Mouse (Mus musculus) adrenal gland, postnatal 10 days (tissue): Measurements from ENCODE around the gene Maats1. TPM values are rescaled to one million over a fixed set of nuclear protein-coding genes. Genes with fewer than 3 reads are reported as not detected.

Experiments
- DNase-seq: peaks from one replicate; pipeline ENCODE4 v3.0.0; 2021; ENCODE audit warnings: mixed read lengths
- total RNA-seq, 2 experiments: library from RNA; stranded (reverse); gene quantifications; 2 replicates each; pipeline ENCODE4 v1.2.3; 2021

The Maats1 gene
- total RNA-seq, 2 experiments from 2014 or later, result 0.42 to 0.51 TPM

DNA sequence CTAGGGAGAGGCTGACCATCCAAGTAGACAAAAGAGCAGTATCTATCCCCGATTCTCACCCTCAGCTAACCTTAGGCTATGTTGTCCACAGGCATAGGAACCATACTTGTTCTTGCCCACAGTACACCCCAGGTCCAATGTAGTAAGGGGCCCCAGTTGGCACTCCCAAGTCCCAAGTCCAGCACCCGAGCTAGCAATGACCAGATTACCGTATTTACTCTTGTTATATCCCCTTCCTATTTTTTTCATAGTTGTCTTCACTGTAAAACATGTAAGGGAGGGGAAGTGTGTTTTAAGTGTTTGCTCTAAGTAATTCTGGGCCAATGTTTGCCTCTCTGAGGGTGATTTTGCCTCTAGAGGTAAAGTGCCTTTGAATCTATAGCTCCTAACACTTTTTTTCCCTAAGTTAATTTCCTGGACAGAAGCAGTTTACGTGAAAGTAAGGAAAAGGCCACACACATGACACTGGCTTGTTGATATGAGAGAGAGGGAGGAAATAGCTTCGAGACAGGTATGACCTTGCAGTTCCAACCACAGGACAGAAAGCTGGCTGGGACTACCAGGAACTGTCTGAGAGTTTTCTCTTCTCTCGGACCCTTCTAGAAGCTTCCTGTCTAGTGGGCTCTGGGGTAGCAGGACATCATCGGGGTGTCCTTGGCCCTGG is 47.1 kb downstream of the Maats1 start, which contains the start of gene Nr1i2:
Gene Nr1i2 (minus strand): TSS at position 140 of the 664 bp plus-strand sequence.
- no peak for DNase-seq

- DNase-seq, result peak; percentile 27
Observed at GRCm38 (mm10) chr16:38290151-38290550, 51.8 kb downstream of the Maats1 start.

DNA sequence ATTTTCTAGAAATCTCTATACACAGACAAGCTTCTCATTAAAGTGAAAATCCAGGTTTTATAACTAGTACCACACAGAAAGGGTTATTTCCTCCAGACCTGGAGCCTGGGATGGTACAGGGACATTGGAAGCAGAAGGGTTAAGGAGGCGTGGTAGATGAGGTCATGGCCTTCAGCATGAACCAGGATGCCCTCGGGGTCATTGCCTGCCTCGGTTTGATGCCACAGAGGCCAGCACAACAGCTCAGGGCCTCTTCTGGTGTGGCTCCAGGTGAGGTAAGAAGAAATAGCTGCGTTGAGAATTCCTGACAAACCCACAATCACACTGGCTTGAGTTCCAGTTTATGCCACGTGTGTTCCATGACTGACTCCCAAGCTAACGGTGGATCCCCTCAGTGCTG is 53.1 kb downstream of the Maats1 start:
- no peak for DNase-seq

- DNase-seq, result no peak
Observed at GRCm38 (mm10) chr16:38287762-38288161, 54.2 kb downstream of the Maats1 start.

DNA sequence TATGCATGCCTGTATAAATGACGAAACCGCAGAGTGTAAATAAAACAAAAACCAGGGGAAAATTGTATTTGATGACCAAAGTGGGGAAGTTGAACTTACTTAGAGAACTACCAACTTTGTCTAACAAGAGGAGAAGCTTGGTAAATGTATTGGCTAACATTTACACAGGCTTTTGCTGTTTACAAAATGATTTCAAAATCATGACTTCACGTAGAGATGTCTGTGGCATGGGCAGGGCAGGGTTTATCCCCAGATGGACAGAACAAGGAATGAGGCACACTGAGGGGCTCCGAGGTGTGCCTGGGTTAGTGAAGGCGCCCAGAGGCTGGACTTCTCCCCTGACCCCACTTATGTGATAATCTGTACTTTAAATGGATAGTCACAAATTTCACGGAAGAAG is 54.6 kb downstream of the Maats1 start:
- no peak for DNase-seq

- DNase-seq, result no peak
Observed at GRCm38 (mm10) chr16:38286541-38286940, 55.4 kb downstream of the Maats1 start.

DNA sequence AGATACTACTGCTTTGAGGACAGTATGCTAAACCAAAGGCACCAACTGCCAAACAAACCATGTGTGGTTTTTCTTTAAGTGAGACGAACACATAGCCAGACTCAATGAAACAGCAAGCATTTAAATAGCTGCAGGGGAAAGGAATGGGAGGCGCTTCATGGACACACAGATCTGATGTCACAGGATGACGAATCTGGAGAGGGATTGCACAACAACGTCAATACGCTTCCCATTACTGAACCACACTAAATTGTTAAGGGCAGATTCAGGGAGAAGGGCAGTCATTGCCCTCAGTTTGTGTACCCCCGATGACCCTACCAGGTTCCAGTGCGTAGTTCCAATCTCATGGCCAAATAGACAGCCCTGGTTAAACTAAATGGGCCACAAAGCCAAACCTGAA is 56.1 kb downstream of the Maats1 start:
- DNase-seq, result peak; percentile 30

DNA sequence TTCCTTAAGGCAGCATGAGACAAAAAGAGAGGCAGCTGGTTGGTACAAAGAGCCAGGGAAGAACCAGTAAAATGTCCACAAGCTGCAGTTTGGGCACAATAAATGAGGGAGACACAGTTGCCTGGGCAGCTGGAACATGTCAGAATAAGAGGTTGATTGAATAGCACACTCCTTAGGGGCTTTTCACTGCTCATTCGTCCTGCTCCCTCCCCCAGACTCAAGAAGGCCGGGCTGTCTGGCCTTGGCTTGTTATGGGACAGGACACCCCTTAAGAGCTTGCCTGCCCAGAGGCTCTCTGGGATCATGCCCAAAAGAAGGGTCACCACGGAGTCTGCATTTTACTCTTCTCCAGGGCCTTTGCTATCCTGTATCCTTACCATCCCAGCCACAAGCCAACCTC is 58.6 kb downstream of the Maats1 start:
- DNase-seq, result no peak

DNA sequence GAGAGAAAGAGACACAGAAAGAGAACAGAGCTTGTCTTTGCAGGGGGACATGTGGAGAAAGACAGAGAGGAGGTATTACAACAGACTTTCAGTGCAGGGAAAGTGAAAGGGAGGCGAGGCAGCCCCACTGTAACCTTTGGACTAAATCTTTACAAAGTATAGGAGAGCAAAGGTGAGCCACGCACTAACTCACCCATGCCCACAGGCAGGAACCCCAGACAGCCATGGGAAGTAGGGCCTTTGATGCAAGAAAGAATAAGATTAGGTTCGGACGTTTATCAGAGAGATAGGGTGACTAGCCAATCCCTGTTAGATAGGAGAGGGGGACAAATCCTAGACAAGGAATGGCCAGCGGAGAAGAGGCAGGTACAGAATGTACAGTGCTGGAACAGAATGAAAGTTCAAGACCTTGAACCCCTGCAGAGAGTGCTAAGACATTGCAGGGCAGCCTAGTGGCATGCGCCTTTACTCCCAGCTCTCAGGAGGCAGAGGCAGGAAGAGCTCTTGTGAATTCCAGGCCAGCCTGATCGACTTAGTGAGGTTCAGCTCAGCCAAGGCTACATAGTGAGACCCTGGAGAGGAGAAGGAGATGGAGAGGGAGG is 59.3 kb downstream of the Maats1 start:
- DNase-seq, result no peak

DNA sequence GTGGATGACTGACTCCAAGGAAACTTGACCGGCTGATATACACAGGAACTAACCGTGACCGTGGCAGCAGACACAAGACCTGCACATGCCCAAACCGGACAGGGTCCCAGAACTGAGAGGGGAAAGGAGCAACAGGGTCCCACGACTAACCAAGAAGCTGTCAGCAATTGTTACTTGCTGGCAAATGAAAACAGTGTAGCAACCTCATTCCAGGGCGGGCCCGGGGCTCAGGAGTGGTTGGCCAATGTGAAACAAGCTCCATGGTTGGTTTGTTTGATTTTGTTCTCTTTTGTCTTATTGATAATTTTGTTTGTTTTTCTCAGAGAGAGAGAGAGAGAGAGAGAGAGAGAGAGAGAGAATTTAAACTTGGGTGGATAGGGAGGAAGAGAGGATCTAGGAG is 61.0 kb downstream of the Maats1 start:
- DNase-seq, result no peak

DNA sequence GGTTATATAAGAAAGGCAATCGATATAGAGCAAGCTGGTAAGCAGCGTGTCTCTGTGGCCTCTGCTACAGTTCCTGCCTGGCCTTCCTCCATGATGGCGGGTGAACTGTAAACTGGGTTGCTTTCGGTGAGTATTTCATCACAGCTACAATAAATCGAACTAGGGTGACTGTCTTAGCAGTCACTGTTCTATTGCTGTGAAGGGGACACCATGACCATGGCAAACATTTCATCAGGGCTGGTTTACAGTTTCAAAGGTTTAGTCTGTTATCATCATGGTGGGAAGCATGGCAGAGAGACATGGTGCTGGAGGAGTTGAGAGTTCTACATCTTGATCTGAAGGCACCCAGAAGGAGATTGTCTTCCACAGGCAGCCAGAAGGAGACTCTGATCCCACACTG is 62.1 kb downstream of the Maats1 start:
- DNase-seq, result no peak

- DNase-seq, result no peak
Observed at GRCm38 (mm10) chr16:38274737-38275136, 67.2 kb downstream of the Maats1 start.

DNA sequence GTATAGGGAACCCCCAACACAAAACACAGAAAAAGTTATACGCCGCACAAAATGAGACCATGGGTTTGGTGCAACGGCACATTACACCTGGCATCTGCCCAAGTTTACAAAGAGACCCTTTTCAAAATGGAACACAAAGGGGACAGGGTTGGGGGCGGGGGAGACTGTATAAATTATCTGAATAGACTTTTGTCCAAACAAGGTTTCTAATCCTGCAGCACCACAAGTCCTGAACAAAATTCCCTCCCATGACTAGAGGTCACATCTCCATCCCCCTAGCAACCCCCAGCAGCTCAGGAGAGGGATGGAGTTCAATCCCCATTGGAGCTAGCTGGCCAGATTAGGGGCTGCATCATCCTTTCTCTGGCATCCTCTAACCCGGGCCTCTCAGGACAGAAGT is 69.5 kb downstream of the Maats1 start:
- no peak for DNase-seq

GRCm38 (mm10) chr16:38271601-38272000 is 70.3 kb downstream of the Maats1 start:
- no peak for DNase-seq

DNA sequence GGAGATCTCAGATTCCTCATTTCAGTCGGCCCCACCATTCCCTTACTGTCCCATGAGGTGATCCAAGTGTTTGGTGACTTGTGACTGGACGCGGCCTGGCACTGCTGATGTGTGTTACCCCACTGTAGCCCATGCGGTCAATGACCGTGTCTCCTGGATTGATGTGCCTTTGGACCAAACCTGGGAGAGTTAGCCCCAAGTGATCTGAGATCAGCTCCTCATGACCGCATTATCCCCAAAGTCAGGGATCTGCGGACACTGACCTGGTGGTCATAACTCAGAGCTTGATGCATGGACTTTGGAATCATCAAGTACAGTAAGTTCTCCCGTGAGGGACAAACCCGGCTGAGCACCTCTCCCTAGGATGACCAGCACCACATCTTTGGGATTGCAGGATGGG is 86.0 kb downstream of the Maats1 start:
- no peak for DNase-seq

GRCm38 (mm10) chr16:38255107-38255506 is 86.8 kb downstream of the Maats1 start:
- no peak for DNase-seq

- peak; percentile 19 for DNase-seq
Observed at GRCm38 (mm10) chr16:38254001-38254400, 87.9 kb downstream of the Maats1 start.

DNA sequence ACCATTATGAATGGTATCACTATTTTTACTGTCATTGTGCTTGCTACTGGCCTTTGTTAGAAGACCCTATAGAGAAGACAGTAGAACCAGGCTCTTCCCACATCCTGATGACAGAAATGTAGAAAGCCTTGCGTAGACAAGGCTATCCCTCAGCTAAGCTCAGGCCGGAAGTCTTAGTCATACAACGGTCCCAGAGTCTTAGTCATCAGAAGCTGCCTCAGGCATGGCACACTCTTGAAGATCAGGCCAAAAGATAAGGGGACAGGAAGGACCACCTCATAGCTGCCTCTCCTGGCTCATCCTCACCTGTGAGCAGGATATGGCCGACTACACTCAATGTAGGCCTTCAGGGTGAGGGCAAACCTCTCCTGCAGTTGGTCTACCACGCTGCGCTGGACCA is 91.5 kb downstream of the Maats1 start:
- DNase-seq, result no peak

DNA sequence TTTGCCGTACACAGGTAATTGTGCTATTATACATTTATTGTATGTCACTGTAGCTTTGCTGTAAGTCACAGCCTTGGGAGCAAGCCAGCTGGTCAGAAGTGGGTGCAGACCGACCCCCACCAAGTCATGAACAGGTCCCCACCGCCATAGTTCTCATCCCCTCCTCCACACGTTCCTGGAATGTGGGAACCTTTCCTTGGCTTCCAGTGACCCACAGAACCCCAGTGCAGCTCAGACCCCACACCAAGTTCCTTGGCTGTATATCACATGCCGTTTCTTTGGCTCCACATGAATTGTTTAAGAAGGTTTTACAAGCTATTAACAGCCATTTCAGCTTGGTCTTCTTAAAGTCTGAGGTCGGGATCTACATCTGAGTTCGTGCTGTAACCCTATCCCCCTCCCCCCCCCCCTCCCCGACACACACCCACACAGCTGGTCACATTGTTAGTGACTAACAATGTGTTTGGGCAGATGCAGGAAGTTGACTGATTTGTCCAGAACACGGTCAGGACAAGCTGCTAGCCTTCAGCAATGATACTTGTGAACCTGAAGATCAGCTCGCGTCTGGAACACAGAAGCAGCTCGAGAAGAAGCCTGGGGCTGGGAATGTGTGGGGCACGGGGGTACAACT is 93.5 kb downstream of the Maats1 start:
- DNase-seq, result no peak
